Mouse (Mus musculus) limb, embryonic 12.5 days (tissue): ENCODE data around the gene Ube2m. TPM values are rescaled to one million over a fixed set of nuclear protein-coding genes. Genes with fewer than 3 reads are reported as not detected.
A peak's percentile ranks its signal among the peaks of the same experiment; 100 is the strongest.

Source experiments
- ATAC-seq: fragments of 200-750 bp; cut with Nextera tagmentation; 2 replicates; pipeline ENCODE4 v1.8.0; 2017; ENCODE audit warnings: low read depth, moderate TSS enrichment; ENCODE audit not compliant: insufficient number of reproducible peaks, insufficient read depth, low FRiP score, low TSS enrichment
- H3K27ac ChIP-seq: fragments of 300-500 bp; sonication (generic); 2 replicates; pipeline ENCODE4 v1.5.1; 2016; ENCODE audit warnings: mild to moderate bottlenecking, moderate library complexity
- H3K27me3 ChIP-seq: fragments of 300-500 bp; sonication (generic); 2 replicates; pipeline ENCODE4 v1.6.1; 2016; ENCODE audit warnings: mild to moderate bottlenecking, moderate library complexity
- H3K36me3 ChIP-seq: fragments of 300-500 bp; sonication (generic); 2 replicates; pipeline ENCODE4 v1.6.1; 2016; ENCODE audit warnings: mild to moderate bottlenecking, moderate library complexity
- H3K4me1 ChIP-seq: fragments of 300-500 bp; sonication (generic); replicated peaks from 2 replicates; pipeline ENCODE4 v1.6.1; 2016
- H3K4me2 ChIP-seq: fragments of 300-500 bp; sonication (generic); 2 replicates; pipeline ENCODE4 v1.6.1; 2016; ENCODE audit warnings: mild to moderate bottlenecking, moderate library complexity
- H3K4me3 ChIP-seq: fragments of 300-500 bp; sonication (generic); replicated peaks from 2 replicates; pipeline ENCODE4 v1.5.1; 2016; ENCODE audit warnings: mild to moderate bottlenecking
- H3K9ac ChIP-seq: fragments of 300-500 bp; sonication (generic); replicated peaks from 2 replicates; pipeline ENCODE4 v1.6.1; 2016; ENCODE audit warnings: mild to moderate bottlenecking, moderate library complexity
- H3K9me3 ChIP-seq: fragments of 300-500 bp; sonication (generic); 2 replicates; pipeline ENCODE4 v1.6.1; 2016; ENCODE audit warnings: mild to moderate bottlenecking, moderate library complexity
- WGBS: fragments of 180-500 bp; shearing (Covaris S2); methylation state at CpG from one replicate; pipeline ENCODE4 v1.1.7; 2016; 5-methylcytosine and 5-hydroxymethylcytosine counted together
- polyA plus RNA-seq: library from polyadenylated mRNA; unstranded; fragments of >200 nt; fragmentation: Nextera tagmentation; extraction: Ambion mirVana; gene quantifications from 2 replicates; pipeline ENCODE4 v1.2.1, GENCODE M21; 2016

The Ube2m gene
- polyA plus RNA-seq, 1 experiment from 2014 or later: 160 TPM

DNA sequence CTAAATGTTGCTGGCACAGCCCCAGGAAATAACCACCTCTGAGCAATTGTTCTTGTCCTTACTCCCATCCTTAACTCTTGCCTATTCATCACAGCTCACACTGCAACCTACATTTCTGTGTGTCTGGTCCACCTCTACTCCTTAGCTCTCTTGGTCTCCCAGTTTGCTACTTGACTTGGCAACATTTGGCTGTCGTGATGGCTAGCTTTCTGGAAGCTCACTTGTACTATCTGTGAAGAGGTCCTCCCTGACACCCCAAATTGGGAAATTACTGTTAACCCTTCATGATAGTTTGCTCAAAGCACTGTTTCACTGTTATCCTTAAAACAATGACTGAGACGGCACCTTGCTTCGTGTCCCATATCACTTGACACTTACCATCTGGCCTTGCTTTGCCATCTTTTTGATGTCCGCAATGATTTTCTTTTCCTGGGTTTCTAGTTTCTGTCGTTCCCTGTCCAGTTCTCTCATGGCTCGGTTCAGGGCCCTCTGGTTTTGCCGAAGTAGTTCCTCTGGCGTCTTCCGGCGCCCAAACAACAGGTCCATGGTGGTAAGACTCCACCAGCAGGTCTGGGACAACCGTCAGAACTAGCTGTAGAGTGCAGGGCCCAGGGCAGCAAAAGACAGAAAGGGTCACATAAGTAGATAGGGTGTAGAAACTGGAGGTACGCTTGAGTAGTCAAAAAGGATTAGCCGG lies 4.5 kb downstream of the Ube2m start:
- Histone ChIP-seq H3K9ac (peak overlapping the region; percentile 71), H3K9me3 (no peaks in the 10 kb centered on the region), H3K4me3 (peak overlapping the region; percentile 53), H3K36me3 (peaks cover 64% of the 10 kb centered on the region), H3K4me1 (peaks cover 30% of the 10 kb centered on the region), H3K4me2 (peak overlapping the region; percentile 84), H3K27ac (peak overlapping the region; percentile 89), H3K27me3 (no peaks in the 10 kb centered on the region)
- no peak for ATAC-seq
- WGBS: 46% methylated on average over 13 of the region's 13 CpGs

DNA sequence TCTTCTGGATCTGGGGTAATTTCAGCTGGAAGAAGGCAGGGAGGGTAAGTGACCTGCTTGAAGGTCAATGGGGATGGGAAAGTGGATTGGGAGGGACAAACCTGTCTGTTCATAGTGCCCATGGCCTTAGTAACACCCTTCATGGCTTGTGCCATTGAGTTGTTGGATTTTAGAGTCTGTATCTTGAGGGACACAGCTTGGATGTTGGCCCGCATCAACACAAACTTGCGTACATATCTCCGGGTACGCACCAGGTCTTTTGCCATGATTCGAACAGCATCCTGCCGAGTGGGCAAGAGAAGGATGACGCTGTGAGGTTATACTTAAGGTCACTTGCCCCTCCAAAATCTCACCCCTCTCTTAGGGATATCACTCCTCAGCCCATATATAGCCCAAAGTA lies 5.5 kb downstream of the Ube2m start:
- Histone ChIP-seq H3K27me3 (no peaks in the 10 kb centered on the region), H3K9me3 (no peaks in the 10 kb centered on the region), H3K4me2 (no peak overlapping the region), H3K9ac (no peak overlapping the region), H3K36me3 (peaks cover 75% of the 10 kb centered on the region), H3K4me3 (no peak overlapping the region), H3K27ac (no peak overlapping the region), H3K4me1 (peaks cover 29% of the 10 kb centered on the region)
- WGBS: 93% methylated on average over 7 of the region's 7 CpGs
- ATAC-seq: no peak

DNA sequence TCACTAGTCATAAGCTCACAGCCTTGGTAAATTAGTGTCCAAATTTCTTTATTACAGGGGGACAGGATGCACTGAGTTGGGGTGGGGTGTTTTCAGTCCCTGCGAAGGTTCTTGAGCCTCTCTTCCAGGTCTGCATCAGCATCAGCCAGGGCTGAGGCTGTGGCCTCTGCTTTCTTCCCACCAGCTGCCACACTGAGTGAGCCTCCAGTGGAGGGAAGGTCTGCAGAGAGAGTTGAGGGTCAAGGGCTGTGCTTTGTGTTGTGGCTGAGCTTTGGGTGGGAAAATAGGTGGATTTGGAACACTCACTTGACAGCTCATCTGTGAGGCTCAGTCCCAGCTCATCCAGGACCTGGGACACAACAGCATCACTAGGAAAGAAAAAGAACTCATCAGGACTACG lies 6.1 kb downstream of the Ube2m start:
- Histone ChIP-seq H3K4me3 (no peak overlapping the region), H3K4me1 (peaks cover 31% of the 10 kb centered on the region), H3K9ac (no peak overlapping the region), H3K36me3 (peaks cover 80% of the 10 kb centered on the region), H3K4me2 (no peak overlapping the region), H3K9me3 (no peaks in the 10 kb centered on the region), H3K27ac (0 out of 2 replicates have a peak overlapping the region, but pooled peaks have one; percentile 12), H3K27me3 (no peaks in the 10 kb centered on the region)
- 89% methylated on average over 2 of the region's 2 CpGs for WGBS
- ATAC-seq: no peak

DNA sequence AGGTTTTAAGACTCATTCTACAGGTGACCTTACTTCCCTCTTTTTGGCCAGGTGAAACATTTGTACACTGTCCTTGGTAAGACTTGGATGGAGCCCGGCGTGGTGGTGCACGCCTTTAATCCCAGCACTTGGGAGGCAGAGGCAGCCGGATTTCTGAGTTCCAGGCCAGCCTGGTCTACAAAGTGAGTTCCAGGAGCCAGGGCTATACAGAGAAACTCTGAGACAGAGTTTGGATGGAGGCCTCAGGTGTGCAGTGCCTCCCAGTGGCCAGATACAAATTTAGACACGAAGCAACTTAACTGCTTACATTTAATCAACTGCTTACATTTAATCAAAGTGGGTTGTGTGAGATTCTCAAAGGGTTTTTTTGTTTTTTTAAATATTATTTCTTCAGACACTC lies 7.0 kb downstream of the Ube2m start:
- Histone ChIP-seq H3K4me2 (no peak overlapping the region), H3K27ac (no peak overlapping the region)
- no peak for ATAC-seq

DNA sequence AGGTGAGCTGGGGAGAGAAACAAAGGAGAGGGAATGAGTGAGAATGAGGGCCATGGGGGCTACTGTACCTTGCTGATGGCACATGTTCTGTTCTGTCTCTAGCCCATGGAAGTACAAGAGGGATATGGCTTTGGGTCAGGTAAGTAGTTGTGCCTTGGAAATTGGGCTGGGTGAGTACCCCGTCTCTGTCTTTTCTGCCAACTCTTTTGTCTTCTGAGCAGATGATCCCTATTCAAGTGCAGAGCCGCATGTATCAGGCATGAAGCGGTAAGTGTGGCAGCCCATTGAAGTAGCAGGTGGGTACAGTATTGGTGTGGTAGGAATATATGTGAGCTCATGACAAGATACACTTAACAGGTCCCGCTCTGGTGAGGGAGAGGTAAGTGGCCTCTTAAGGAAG lies 9.1 kb downstream of the Ube2m start:
- H3K4me1 ChIP-seq: peaks cover 27% of the 10 kb centered on the region
- WGBS: 94% methylated on average over 4 of the region's 4 CpGs
- H3K9ac ChIP-seq: no peak overlapping the region
- no peak overlapping the region for H3K27ac ChIP-seq
- H3K9me3 ChIP-seq: no peaks in the 10 kb centered on the region
- H3K27me3 ChIP-seq: no peaks in the 10 kb centered on the region
- no peak for ATAC-seq
- H3K36me3 ChIP-seq: peaks cover 84% of the 10 kb centered on the region
- no peak overlapping the region for H3K4me3 ChIP-seq
- no peak overlapping the region for H3K4me2 ChIP-seq

More for the DNA sequence above, 7.0 kb downstream of the Ube2m start:
- Histone ChIP-seq H3K9me3 (no peaks in the 10 kb centered on the region), H3K4me3 (no peak overlapping the region), H3K4me1 (peaks cover 32% of the 10 kb centered on the region), H3K27me3 (no peaks in the 10 kb centered on the region), H3K36me3 (peaks cover 86% of the 10 kb centered on the region), H3K9ac (no peak overlapping the region)
- WGBS: 76% methylated on average over 5 of the region's 5 CpGs

DNA sequence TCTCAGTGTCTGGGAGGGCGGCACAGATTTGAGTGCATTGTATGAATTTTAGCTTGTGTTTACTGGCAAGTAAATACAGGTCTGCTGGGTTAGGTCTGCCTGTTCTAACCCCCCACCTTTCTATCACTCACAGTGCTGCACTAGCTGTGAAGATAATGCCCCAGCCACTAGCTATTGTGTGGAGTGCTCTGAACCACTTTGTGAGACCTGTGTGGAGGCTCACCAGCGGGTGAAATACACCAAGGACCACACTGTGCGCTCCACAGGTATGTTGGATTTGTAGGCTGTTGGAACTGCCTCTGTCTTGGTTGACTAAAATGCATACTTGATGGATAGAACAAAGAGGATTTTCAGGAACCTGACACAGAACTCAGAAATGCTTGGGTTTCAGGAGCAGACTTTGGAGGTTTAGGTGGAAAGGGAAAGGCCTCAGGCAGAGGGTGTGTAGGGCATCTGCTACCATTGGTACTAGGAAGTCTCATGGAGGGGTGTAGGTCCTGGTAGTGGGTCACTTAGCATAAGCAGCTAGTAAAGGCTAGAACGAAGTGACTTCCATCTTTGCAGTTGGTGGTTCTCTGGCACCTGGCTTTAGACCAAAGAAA lies 12.5 kb downstream of the Ube2m start:
- H3K36me3 ChIP-seq: peaks cover 54% of the 10 kb centered on the region

DNA sequence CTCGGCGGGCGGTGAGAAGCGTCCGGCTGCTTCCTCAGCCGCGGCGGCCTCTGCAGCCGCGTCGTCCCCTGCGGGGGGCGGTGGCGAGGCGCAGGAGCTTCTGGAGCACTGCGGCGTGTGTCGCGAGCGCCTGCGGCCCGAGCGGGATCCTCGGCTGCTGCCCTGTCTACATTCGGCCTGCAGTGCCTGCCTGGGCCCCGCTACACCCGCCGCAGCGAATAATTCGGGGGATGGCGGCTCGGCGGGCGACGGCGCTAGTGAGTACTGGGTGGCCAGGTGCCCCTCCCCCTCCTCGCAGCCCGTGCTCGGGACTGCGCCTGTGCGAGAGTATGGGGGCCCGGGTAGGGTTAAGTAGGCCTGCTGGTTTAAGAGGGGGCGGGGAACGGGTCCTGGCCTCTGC lies 13.3 kb downstream of the Ube2m start:
- Histone ChIP-seq H3K4me1 (peaks cover 25% of the 10 kb centered on the region), H3K9me3 (no peaks in the 10 kb centered on the region), H3K4me3 (peak overlapping the region; percentile 96), H3K4me2 (peak overlapping the region; percentile 100), H3K36me3 (peaks cover 46% of the 10 kb centered on the region), H3K27me3 (no peaks in the 10 kb centered on the region), H3K27ac (peak overlapping the region; percentile 100), H3K9ac (peak overlapping the region; percentile 99)
- ATAC-seq: peak; percentile 44
- WGBS: 1% methylated on average over 44 of the region's 44 CpGs

More for the DNA sequence above, 12.5 kb downstream of the Ube2m start:
- ATAC-seq: no peak
- Histone ChIP-seq H3K4me3 (peak overlapping the region; percentile 96), H3K9ac (peak overlapping the region; percentile 99), H3K9me3 (no peaks in the 10 kb centered on the region), H3K27me3 (no peaks in the 10 kb centered on the region), H3K4me1 (peaks cover 25% of the 10 kb centered on the region), H3K27ac (peak overlapping the region; percentile 100), H3K4me2 (peak overlapping the region; percentile 100)
- 29% methylated on average over 4 of the region's 4 CpGs for WGBS

DNA sequence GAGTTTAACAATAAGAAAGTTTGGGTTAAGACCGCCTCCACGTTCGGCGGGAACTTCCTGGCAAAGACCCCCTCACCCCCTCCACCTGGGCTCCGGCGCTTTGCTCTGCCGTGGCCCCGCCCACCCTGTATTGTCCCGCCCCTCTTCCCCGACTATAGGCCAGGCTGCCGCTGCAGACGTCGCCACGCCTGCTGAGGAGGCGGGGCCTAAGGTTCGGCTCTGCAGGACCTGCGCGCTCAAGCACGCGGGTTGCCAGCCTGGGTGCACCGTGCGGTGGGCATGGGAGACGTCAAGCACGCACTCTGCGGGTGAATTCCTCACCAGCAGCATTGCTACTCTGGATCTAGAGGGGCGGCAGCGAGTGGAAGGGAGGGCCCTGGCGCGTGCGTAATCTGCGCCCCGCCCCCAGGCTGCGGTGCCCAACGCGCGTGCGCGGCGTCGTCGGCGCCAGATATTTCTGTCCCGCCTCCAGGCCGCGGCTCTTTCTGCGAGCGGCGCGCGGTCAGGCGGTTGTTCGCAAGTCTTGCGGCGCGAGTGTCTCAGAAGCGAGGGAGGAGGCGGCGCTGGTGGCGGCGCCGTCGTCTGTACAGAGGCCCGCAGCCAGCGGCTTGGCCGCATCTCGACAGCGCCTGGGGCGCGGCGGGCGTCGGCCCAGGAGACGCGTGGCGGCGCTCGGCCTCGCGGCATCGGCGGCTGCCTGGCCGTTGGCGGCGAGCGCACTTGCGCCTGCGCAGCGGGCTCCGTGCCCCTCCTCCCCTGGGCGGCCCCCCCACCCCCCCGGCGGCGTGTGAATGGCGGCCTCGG lies 13.9 kb downstream of the Ube2m start:
- under 1% methylated on average over 74 of the region's 95 CpGs for WGBS
- Histone ChIP-seq H3K9me3 (no peaks in the 10 kb centered on the region), H3K27me3 (no peaks in the 10 kb centered on the region), H3K27ac (peak overlapping the region; percentile 100), H3K4me1 (peaks cover 25% of the 10 kb centered on the region), H3K36me3 (peaks cover 39% of the 10 kb centered on the region), H3K4me3 (peak overlapping the region; percentile 96), H3K9ac (peak overlapping the region; percentile 99), H3K4me2 (peak overlapping the region; percentile 100)
- peak; percentile 81 for ATAC-seq

DNA sequence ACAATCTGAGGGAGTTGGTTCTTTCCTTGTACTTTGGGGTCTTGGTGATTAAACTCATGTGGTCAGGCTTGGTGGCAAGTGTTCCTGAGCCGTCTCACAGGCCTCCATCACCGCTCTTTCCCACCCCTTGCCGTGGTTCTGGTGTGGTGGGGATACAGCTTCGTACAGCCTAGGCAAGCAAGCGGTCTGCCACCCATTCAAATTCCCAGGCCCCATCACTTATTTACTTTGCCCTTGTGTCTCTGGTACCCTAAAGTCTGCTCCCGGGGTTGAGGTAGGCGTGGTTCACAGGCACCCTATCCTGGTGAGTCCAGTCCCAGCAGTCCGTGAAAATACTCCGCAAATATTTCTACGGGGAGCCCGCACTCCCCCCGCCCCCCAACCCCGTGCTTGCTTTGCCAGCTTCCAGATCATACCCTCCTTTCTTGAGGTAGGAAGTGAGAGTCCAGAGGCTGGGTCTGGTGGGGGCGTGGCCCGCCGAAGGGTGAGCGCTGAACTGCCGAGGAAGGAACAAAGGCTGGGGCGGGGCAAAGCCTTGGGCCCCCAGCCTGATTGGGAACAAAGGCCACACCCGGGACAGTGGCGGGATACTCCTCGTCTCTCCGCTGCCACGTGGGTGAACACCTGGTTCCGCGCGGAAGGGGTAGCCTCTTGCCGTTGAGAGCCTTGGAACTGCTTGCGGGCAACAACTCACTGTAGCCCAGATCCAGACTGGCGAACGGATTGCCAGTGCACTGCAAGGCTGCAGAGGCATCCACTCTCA lies 15.1 kb downstream of the Ube2m start:
- no peaks in the 10 kb centered on the region for H3K9me3 ChIP-seq
- peak overlapping the region; percentile 100 for H3K27ac ChIP-seq
- no peaks in the 10 kb centered on the region for H3K27me3 ChIP-seq
- peak overlapping the region; percentile 96 for H3K4me3 ChIP-seq
- peak; percentile 70 for ATAC-seq
- peak overlapping the region; percentile 100 for H3K4me2 ChIP-seq
- H3K4me1 ChIP-seq: peaks cover 25% of the 10 kb centered on the region
- H3K36me3 ChIP-seq: peaks cover 27% of the 10 kb centered on the region
- H3K9ac ChIP-seq: peak overlapping the region; percentile 99
- 4% methylated on average over 31 of the region's 31 CpGs for WGBS

DNA sequence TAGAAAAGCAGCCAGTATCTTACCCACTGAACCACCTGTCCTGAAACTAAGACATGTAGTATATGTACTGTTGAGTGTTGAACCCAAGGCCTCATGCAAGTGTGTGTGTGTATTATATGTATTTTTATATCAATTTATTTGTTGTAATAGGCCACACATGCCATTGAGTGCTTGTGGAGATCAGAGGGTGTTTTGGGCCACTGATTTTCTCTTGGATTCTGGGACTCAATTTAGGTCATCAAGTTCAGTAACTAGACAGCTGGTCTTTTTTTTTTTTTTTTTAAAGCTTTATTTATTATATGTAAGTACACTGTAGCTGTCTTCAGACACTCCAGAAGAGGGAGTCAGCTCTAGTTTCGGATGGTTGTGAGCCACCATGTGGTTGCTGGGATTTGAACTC lies 22.9 kb downstream of the Ube2m start:
- no peak overlapping the region for H3K27ac ChIP-seq
- H3K9me3 ChIP-seq: no peaks in the 10 kb centered on the region
- peaks cover 5% of the 10 kb centered on the region; the same call in 1 of the 2 replicates for H3K4me1 ChIP-seq
- 88% methylated on average over 1 of the region's 1 CpGs for WGBS
- H3K9ac ChIP-seq: no peak overlapping the region
- H3K36me3 ChIP-seq: no peaks in the 10 kb centered on the region
- no peaks in the 10 kb centered on the region for H3K27me3 ChIP-seq
- no peak for ATAC-seq
- H3K4me2 ChIP-seq: no peak overlapping the region
- no peak overlapping the region for H3K4me3 ChIP-seq
